Mouse (Mus musculus): Measurements from ENCODE around the gene Plekhd1. TPM values are rescaled to one million over a fixed set of nuclear protein-coding genes. Genes with fewer than 3 reads are reported as not detected.

The Plekhd1 gene
- total and polyA plus RNA-seq, 3 experiments: 0.04 TPM; not detected in 2

GRCm38 (mm10) chr12:80684316-80684715 is 8.1 kb upstream of the Plekhd1 start:
- Histone ChIP-seq H3K79me2 (ENCODE audit: control insufficient read depth, insufficient read depth, low read length, poor library complexity) (no peaks in the 10 kb centered on the region), H3K9ac (ENCODE audit: control insufficient read depth, low read depth, low read length, poor library complexity, severe bottlenecking) (no peak overlapping the region), H3K4me1 (ENCODE audit: control insufficient read depth in 1 of 2, insufficient read depth in 2 of 2, low read length in 2 of 2) (peaks cover 4 to 16% of the 10 kb centered on the region in 2 experiments), H3K9me3 (replicated peaks; ENCODE audit: insufficient read depth, low read length) (no peaks in the 10 kb centered on the region), H3K27me3 (ENCODE audit: control insufficient read depth in 1 of 2, insufficient read depth in 2 of 2, low read length in 2 of 2) (no peaks in the 10 kb centered on the region), H3K4me3 (ENCODE audit: control insufficient read depth in 1 of 2, insufficient read depth in 1 of 2, low read depth in 2 of 2, low read length in 2 of 2) (no peak overlapping the region), H3K36me3 (ENCODE audit: control insufficient read depth in 1 of 2, insufficient read depth in 2 of 2, low read length in 2 of 2) (peaks cover 0 to 11% of the 10 kb centered on the region in 2 experiments; a peak in 2 of 4 replicates), H3K27ac (ENCODE audit: control insufficient read depth, low read depth, low read length) (peak overlapping the region; percentile 66; the same call in 1 of the 2 replicates)
- DNase-seq (ENCODE audit: low read depth, low spot score): no peak
- TF ChIP-seq MYC (IDR thresholded peaks at IDR 0.05; ENCODE audit: low read depth, low read length): no peak
- TF ChIP-seq CHD2 (IDR thresholded peaks at IDR 0.05; ENCODE audit: low read length): no peak
- no peak for TF ChIP-seq MXI1 (IDR thresholded peaks at IDR 0.05; ENCODE audit: low read depth, low read length)
- no peak for TF ChIP-seq KAT2A (conservative IDR thresholded peaks at IDR 0.05; ENCODE audit: low read depth, low read length)
- no peak for TF ChIP-seq ZMIZ1 (IDR thresholded peaks at IDR 0.05; ENCODE audit: low read depth, low read length)
- TF ChIP-seq JUND (IDR thresholded peaks at IDR 0.05; ENCODE audit: low read depth, low read length): no peak
- no peak for TF ChIP-seq MAX (IDR thresholded peaks at IDR 0.05; ENCODE audit: low read length)
- TF ChIP-seq GATA1 (IDR thresholded peaks at IDR 0.05; ENCODE audit: low read depth, low read length): no peak
- no peak for TF ChIP-seq HCFC1 (IDR thresholded peaks at IDR 0.05; ENCODE audit: low read depth, low read length)

DNA sequence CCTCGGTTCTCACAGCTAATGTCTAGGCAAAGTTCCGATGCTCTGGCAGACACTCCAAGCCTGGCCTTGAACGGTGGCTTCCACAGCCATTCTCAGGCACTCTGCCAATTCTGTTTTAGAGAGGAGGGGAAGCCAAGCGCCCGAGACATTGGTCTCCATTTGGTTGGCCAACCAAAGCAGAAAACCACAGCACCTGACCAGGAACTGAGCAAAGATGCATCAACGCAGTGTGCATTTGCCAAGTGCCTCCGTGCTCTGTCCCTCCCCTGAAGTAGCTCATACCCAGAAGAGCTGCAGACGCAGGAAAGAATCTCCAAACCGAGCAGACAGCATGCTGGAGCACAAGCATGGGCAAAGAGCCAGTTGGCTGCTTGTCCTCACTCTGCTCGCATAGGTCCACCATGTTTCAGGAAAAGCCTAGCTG is 4.6 kb upstream of the Plekhd1 start:
- H3K27ac ChIP-seq (ENCODE audit: control insufficient read depth, low read depth, low read length): no peak overlapping the region
- TF ChIP-seq USF1 (IDR thresholded peaks at IDR 0.05; ENCODE audit: low read depth, low read length) (0 out of 2 replicates have a peak, but pooled peaks have one; percentile 10), MAFK (IDR thresholded peaks at IDR 0.05; ENCODE audit: borderline replicate concordance, low read depth, low read length) (no peak)
- peak; percentile 50 for DNase-seq (ENCODE audit: low read depth, low spot score)

GRCm38 (mm10) chr12:80689696-80690095 is 2.7 kb upstream of the Plekhd1 start:
- no peaks in the 10 kb centered on the region for H3K27me3 ChIP-seq (ENCODE audit: control insufficient read depth in 1 of 2, insufficient read depth in 2 of 2, low read length in 2 of 2)

More for the DNA sequence above, 4.6 kb upstream of the Plekhd1 start:
- Histone ChIP-seq H3K27me3 (ENCODE audit: control insufficient read depth in 1 of 2, insufficient read depth in 2 of 2, low read length in 2 of 2) (no peaks in the 10 kb centered on the region), H3K9ac (ENCODE audit: control insufficient read depth, low read depth, low read length, poor library complexity, severe bottlenecking) (no peak overlapping the region), H3K79me2 (ENCODE audit: control insufficient read depth, insufficient read depth, low read length, poor library complexity) (no peaks in the 10 kb centered on the region), H3K9me3 (replicated peaks; ENCODE audit: insufficient read depth, low read length) (no peaks in the 10 kb centered on the region), H3K36me3 (ENCODE audit: control insufficient read depth in 1 of 2, insufficient read depth in 2 of 2, low read length in 2 of 2) (peaks cover 0 to 11% of the 10 kb centered on the region in 2 experiments; a peak in 2 of 4 replicates), H3K4me3 (ENCODE audit: control insufficient read depth in 1 of 2, insufficient read depth in 1 of 2, low read depth in 2 of 2, low read length in 2 of 2) (no peak overlapping the region), H3K4me1 (ENCODE audit: control insufficient read depth in 1 of 2, insufficient read depth in 2 of 2, low read length in 2 of 2) (peaks cover 4 to 16% of the 10 kb centered on the region in 2 experiments)

More at GRCm38 (mm10) chr12:80689696-80690095, 2.7 kb upstream of the Plekhd1 start:
- Histone ChIP-seq H3K4me3 (ENCODE audit: control insufficient read depth in 1 of 2, insufficient read depth in 1 of 2, low read depth in 2 of 2, low read length in 2 of 2) (no peak overlapping the region), H3K4me1 (ENCODE audit: control insufficient read depth in 1 of 2, insufficient read depth in 2 of 2, low read length in 2 of 2) (0 out of 4 replicates have a peak, but pooled peaks cover 0 to 6% of the 10 kb centered on the region in 2 experiments), H3K9me3 (replicated peaks; ENCODE audit: insufficient read depth, low read length) (no peaks in the 10 kb centered on the region), H3K36me3 (ENCODE audit: control insufficient read depth in 1 of 2, insufficient read depth in 2 of 2, low read length in 2 of 2) (no peaks in the 10 kb centered on the region), H3K79me2 (ENCODE audit: control insufficient read depth, insufficient read depth, low read length, poor library complexity) (no peaks in the 10 kb centered on the region), H3K27ac (ENCODE audit: control insufficient read depth, low read depth, low read length) (no peak overlapping the region), H3K9ac (ENCODE audit: control insufficient read depth, low read depth, low read length, poor library complexity, severe bottlenecking) (no peak overlapping the region)
- DNase-seq (ENCODE audit: low read depth, low spot score): no peak
- no peak for TF ChIP-seq USF1 (IDR thresholded peaks at IDR 0.05; ENCODE audit: low read depth, low read length)
- no peak for TF ChIP-seq ZC3H11A (IDR thresholded peaks at IDR 0.05; ENCODE audit: low read depth, low read length)
- TF ChIP-seq SMC3 (IDR thresholded peaks at IDR 0.05; ENCODE audit: low read depth, low read length): no peak
- TF ChIP-seq POLR2A (IDR thresholded peaks at IDR 0.05; ENCODE audit: control insufficient read depth in 1 of 2, insufficient read depth in 1 of 2, low read depth in 1 of 2, low read length in 2 of 2, poor library complexity in 1 of 2): no peak
- no peak for TF ChIP-seq RCOR1 (IDR thresholded peaks at IDR 0.05; ENCODE audit: low read depth, low read length)
- TF ChIP-seq MAX (IDR thresholded peaks at IDR 0.05; ENCODE audit: low read length): no peak
